Mouse (Mus musculus) kidney, embryonic 15.5 days (tissue): ENCODE measurements at regions not wholly inside any gene's neighbourhood (a gene's known extent, or its start where the extent isn't known, plus 50 kb on each side); places are given as distances from the start of the nearest gene placed in this dataset.
A peak's percentile ranks its signal among the peaks of the same experiment; 100 is the strongest.
"Not testable (repeated sequence)": the region's sequence is repeated elsewhere in the genome, so short reads cannot be mapped to it uniquely, and the experiment has no call there.

Source experiments
- ATAC-seq: fragments of 200-750 bp; cut with Nextera tagmentation; replicated peaks from 2 replicates; pipeline ENCODE4 v1.8.0; 2017; ENCODE audit warnings: moderate TSS enrichment; ENCODE audit not compliant: low FRiP score
- H3K27ac ChIP-seq: fragments of 300-500 bp; sonication (generic); 2 replicates; pipeline ENCODE4 v1.5.1; 2015; ENCODE audit warnings: mild to moderate bottlenecking, inconsistent platforms
- H3K27me3 ChIP-seq: fragments of 300-500 bp; sonication (generic); 2 replicates; pipeline ENCODE4 v1.6.1; 2015; ENCODE audit warnings: inconsistent platforms
- H3K36me3 ChIP-seq: fragments of 300-500 bp; sonication (generic); 2 replicates; pipeline ENCODE4 v1.6.1; 2015; ENCODE audit warnings: inconsistent platforms
- H3K4me1 ChIP-seq: fragments of 300-500 bp; sonication (generic); 2 replicates; pipeline ENCODE4 v1.6.1; 2015; ENCODE audit warnings: inconsistent platforms
- H3K4me2 ChIP-seq: fragments of 300-500 bp; sonication (generic); 2 replicates; pipeline ENCODE4 v1.6.1; 2015; ENCODE audit warnings: moderate library complexity, mild to moderate bottlenecking, inconsistent platforms
- H3K4me3 ChIP-seq: fragments of 300-500 bp; sonication (generic); replicated peaks from 2 replicates; pipeline ENCODE4 v1.5.1; 2015; ENCODE audit warnings: mild to moderate bottlenecking, inconsistent platforms
- H3K9ac ChIP-seq: fragments of 300-500 bp; sonication (generic); 2 replicates; pipeline ENCODE4 v1.6.1; 2015; ENCODE audit warnings: mild to moderate bottlenecking, inconsistent platforms
- H3K9me3 ChIP-seq: fragments of 300-500 bp; sonication (generic); replicated peaks from 2 replicates; pipeline ENCODE4 v1.6.1; 2016; ENCODE audit warnings: inconsistent platforms
- WGBS: fragments of 180-500 bp; shearing (Covaris S2); methylation state at CpG from one replicate; pipeline ENCODE4 v1.1.7; 2015; ENCODE audit warnings: mixed read lengths; 5-methylcytosine and 5-hydroxymethylcytosine counted together

GRCm38 (mm10) chr16:42501109-42501508 is 160.7 kb upstream of the Gap43 start:
- not testable (repeated sequence) for H3K36me3 ChIP-seq, H3K4me1 ChIP-seq, H3K4me3 ChIP-seq, H3K27ac ChIP-seq, H3K4me2 ChIP-seq, H3K9ac ChIP-seq, ATAC-seq, H3K27me3 ChIP-seq, H3K9me3 ChIP-seq
- WGBS = 38% methylated on average over 3 of the region's 3 CpGs

DNA sequence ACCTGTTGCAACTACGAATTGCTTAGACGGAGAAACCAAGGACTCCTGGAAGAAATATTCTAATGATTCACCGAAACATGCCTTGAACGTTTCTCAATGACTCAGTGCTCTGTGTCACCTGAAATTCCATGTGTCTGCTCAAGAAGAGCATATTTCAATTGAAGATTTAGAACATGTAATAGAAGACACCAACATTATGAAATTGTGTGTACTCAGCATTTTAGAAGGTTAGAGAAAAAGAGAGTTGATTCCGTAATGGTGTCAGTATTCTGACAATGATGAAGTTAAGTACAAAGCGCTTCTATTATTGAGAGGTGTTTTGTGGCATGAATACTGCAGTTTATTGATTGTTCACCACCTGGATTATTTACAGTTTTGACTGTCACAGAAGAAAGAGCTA is 159.1 kb upstream of the Gap43 start:
- Histone ChIP-seq H3K4me3 (no peak overlapping the region), H3K9me3 (no peaks in the 10 kb centered on the region), H3K27ac (no peak overlapping the region), H3K4me2 (no peak overlapping the region), H3K9ac (no peak overlapping the region), H3K36me3 (no peaks in the 10 kb centered on the region), H3K4me1 (no peaks in the 10 kb centered on the region), H3K27me3 (no peaks in the 10 kb centered on the region)
- no peak for ATAC-seq
- 92% methylated on average over 6 of the region's 6 CpGs for WGBS

DNA sequence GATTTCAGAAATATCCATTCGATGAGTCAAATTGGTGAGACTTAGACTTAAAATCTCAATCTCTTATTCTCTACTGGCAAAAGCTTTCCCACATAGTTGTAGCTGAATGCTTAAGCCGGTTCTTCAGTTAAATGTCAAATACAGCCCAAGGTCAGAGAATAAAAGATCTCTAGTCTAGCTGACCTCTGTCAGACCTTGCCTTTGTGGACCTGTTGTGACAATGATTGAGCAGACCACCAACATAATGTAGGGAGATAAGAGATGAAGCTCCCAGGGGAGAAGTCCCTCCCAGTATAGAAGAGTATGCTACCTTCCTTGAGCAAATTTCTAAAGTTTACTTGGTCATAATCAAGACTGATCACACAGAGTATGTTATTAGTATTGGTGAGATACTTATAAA is 157.9 kb upstream of the Gap43 start:
- Histone ChIP-seq H3K36me3 (no peaks in the 10 kb centered on the region), H3K9me3 (no peaks in the 10 kb centered on the region), H3K4me2 (no peak overlapping the region), H3K4me3 (no peak overlapping the region), H3K9ac (no peak overlapping the region), H3K4me1 (no peaks in the 10 kb centered on the region), H3K27ac (no peak overlapping the region), H3K27me3 (no peaks in the 10 kb centered on the region)
- 85% methylated on average over 2 of the region's 2 CpGs for WGBS
- ATAC-seq = no peak

- H3K9me3 ChIP-seq = no peaks in the 10 kb centered on the region
- no peak overlapping the region for H3K4me2 ChIP-seq
- H3K27ac ChIP-seq = no peak overlapping the region
- no peaks in the 10 kb centered on the region for H3K36me3 ChIP-seq
- H3K4me3 ChIP-seq = no peak overlapping the region
- H3K27me3 ChIP-seq = no peaks in the 10 kb centered on the region
- no peaks in the 10 kb centered on the region for H3K4me1 ChIP-seq
- WGBS = 95% methylated on average over 1 of the region's 1 CpGs
- no peak for ATAC-seq
- no peak overlapping the region for H3K9ac ChIP-seq
Measured at GRCm38 (mm10) chr16:42493596-42493995, 153.1 kb upstream of the Gap43 start.

DNA sequence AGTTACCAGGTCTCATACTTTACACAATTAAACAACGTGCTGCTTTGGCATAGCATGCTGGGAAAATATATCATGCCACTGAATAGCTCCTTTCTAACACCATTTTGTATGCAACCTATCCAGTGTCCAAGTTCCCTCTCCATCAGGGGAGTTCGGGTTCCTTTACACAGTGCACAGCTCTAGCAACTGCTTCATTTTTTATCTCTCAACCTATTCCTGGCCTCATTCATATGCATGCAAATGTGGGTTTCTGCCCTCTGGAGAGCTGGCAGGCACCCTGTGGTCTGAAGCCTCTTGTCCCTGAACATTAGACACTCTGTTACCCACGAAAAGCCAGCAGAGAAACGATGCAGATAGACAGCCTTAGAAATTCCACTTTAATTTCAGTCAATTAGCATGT is 148.3 kb upstream of the Gap43 start:
- Histone ChIP-seq H3K27ac (no peak overlapping the region), H3K36me3 (no peaks in the 10 kb centered on the region), H3K4me1 (no peaks in the 10 kb centered on the region), H3K9ac (no peak overlapping the region), H3K9me3 (no peaks in the 10 kb centered on the region), H3K4me3 (no peak overlapping the region), H3K4me2 (no peak overlapping the region), H3K27me3 (no peaks in the 10 kb centered on the region)
- no peak for ATAC-seq
- 69% methylated on average over 4 of the region's 4 CpGs for WGBS

DNA sequence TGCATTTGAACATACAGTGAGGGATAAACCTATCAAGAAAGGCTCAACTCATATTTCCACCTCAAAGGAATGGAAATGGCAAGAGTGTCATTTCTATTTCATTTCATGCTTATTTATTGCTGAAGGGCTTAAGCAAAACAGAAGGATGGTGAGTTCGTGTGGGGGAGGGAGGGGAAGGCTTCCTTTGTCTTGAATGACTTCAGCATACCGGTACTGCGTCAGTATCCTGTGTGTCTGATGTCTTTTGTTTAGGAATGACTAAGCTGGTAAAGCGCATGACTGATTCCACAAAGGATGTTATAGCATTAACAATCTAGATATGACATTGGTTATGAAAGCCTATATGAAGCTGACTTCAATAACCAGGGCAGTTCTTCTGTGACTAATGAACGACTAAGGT is 139.5 kb upstream of the Gap43 start:
- H3K4me2 ChIP-seq = no peak overlapping the region
- H3K36me3 ChIP-seq = no peaks in the 10 kb centered on the region
- H3K27ac ChIP-seq = no peak overlapping the region
- ATAC-seq = no peak
- H3K4me1 ChIP-seq = no peaks in the 10 kb centered on the region
- no peak overlapping the region for H3K4me3 ChIP-seq
- 52% methylated on average over 5 of the region's 5 CpGs for WGBS
- H3K9me3 ChIP-seq = no peaks in the 10 kb centered on the region
- no peak overlapping the region for H3K9ac ChIP-seq
- no peaks in the 10 kb centered on the region for H3K27me3 ChIP-seq

GRCm38 (mm10) chr16:42466976-42467375 is 126.5 kb upstream of the Gap43 start:
- 90% methylated on average over 1 of the region's 1 CpGs for WGBS
- no peak overlapping the region for H3K9ac ChIP-seq
- H3K4me3 ChIP-seq = no peak overlapping the region
- H3K4me1 ChIP-seq = no peaks in the 10 kb centered on the region
- ATAC-seq = no peak
- no peaks in the 10 kb centered on the region for H3K36me3 ChIP-seq
- no peaks in the 10 kb centered on the region for H3K27me3 ChIP-seq
- no peak overlapping the region for H3K27ac ChIP-seq
- no peak overlapping the region for H3K4me2 ChIP-seq
- no peaks in the 10 kb centered on the region for H3K9me3 ChIP-seq

GRCm38 (mm10) chr16:42456335-42456984 is 116.0 kb upstream of the Gap43 start:
- ATAC-seq = no peak
- Histone ChIP-seq H3K4me2 (no peak overlapping the region), H3K4me3 (no peak overlapping the region), H3K9ac (no peak overlapping the region), H3K4me1 (no peaks in the 10 kb centered on the region), H3K36me3 (no peaks in the 10 kb centered on the region), H3K27ac (no peak overlapping the region), H3K27me3 (no peaks in the 10 kb centered on the region), H3K9me3 (no peaks in the 10 kb centered on the region)
- 72% methylated on average over 8 of the region's 8 CpGs for WGBS

GRCm38 (mm10) chr16:42453338-42453737 is 112.9 kb upstream of the Gap43 start:
- Histone ChIP-seq H3K27me3 (no peaks in the 10 kb centered on the region), H3K9ac (no peak overlapping the region), H3K36me3 (no peaks in the 10 kb centered on the region), H3K4me3 (no peak overlapping the region), H3K27ac (no peak overlapping the region), H3K9me3 (no peaks in the 10 kb centered on the region), H3K4me2 (no peak overlapping the region), H3K4me1 (no peaks in the 10 kb centered on the region)
- whole genome bisulfite sequencing = 49% methylated on average over 5 of the region's 5 CpGs
- ATAC-seq = no peak

GRCm38 (mm10) chr16:42449840-42450444 is 109.5 kb upstream of the Gap43 start:
- no peak for ATAC-seq
- WGBS = 79% methylated on average over 8 of the region's 8 CpGs
- H3K4me3 ChIP-seq = no peak overlapping the region
- H3K9ac ChIP-seq = no peak overlapping the region
- H3K36me3 ChIP-seq = no peaks in the 10 kb centered on the region
- H3K4me2 ChIP-seq = no peak overlapping the region
- peaks cover 3% of the 10 kb centered on the region for H3K4me1 ChIP-seq
- H3K9me3 ChIP-seq = no peaks in the 10 kb centered on the region
- no peaks in the 10 kb centered on the region for H3K27me3 ChIP-seq
- no peak overlapping the region for H3K27ac ChIP-seq

DNA sequence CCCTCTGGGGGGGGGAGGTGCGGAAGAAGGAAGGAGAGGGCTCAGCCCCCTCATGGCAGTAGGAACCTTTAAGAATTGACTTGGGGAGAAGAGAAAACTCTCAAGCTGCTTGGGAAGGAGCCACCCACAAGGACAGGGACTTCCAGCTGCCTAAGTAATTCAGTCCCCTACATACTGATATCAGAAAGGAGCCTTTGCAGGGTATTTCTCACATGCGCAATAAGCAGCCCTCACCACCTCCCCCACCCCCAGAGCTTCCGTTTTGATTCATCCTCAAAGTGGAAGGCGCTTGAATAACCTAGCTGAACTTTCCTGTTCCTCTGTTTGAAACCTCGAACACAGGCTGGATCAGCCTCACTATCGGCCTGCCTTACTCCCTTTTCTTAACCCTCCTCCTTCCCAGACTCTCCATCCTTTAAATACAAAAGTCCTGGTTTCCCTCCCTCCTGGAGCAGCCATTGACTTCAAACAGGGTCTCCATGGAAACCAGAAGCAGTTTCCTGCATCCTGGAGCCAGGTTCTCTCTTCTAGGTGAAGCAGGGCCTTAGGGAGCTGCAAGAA is 104.5 kb upstream of the Gap43 start:
- Histone ChIP-seq H3K27ac (no peak overlapping the region), H3K4me1 (peaks cover 8% of the 10 kb centered on the region), H3K9me3 (no peaks in the 10 kb centered on the region), H3K4me3 (0 out of 2 replicates have a peak overlapping the region, but pooled peaks have one; percentile 12), H3K36me3 (no peaks in the 10 kb centered on the region), H3K9ac (no peak overlapping the region), H3K4me2 (peak overlapping the region; percentile 34), H3K27me3 (no peaks in the 10 kb centered on the region)
- WGBS = 21% methylated on average over 6 of the region's 6 CpGs
- no peak; the same call in 1 of the 2 replicates for ATAC-seq

- Histone ChIP-seq H3K4me3 (0 out of 2 replicates have a peak overlapping the region, but pooled peaks have one; percentile 12), H3K36me3 (no peaks in the 10 kb centered on the region), H3K9ac (no peak overlapping the region), H3K27ac (no peak overlapping the region), H3K9me3 (no peaks in the 10 kb centered on the region), H3K27me3 (no peaks in the 10 kb centered on the region), H3K4me1 (peaks cover 8% of the 10 kb centered on the region), H3K4me2 (peak overlapping the region; percentile 34)
- ATAC-seq = no peak
- WGBS = 52% methylated on average over 10 of the region's 10 CpGs
Measured at GRCm38 (mm10) chr16:42444408-42444862, 104.0 kb upstream of the Gap43 start.
